Mouse (Mus musculus) ovary, postnatal 36 days (tissue): ENCODE data around the gene Tiprl.

Source experiments
- DNase-seq: peaks from one replicate; pipeline ENCODE4 v3.0.0; 2022; ENCODE audit warnings: low spot score, mixed read lengths

Gene Tiprl

GRCm38 (mm10) chr1:165201445-165202012 is 35.3 kb downstream of the Tiprl start:
- DNase-seq, result no peak

- no peak for DNase-seq
Measured at GRCm38 (mm10) chr1:165200748-165201147, 36.0 kb downstream of the Tiprl start.

- DNase-seq, result no peak
Measured at GRCm38 (mm10) chr1:165199639-165200038, 37.2 kb downstream of the Tiprl start.

- DNase-seq, result no peak
Measured at GRCm38 (mm10) chr1:165198951-165199350, 37.8 kb downstream of the Tiprl start.

- DNase-seq, result no peak
Measured at GRCm38 (mm10) chr1:165197875-165198274, 38.9 kb downstream of the Tiprl start.

GRCm38 (mm10) chr1:165195396-165195960 is 41.3 kb downstream of the Tiprl start:
- no peak for DNase-seq

GRCm38 (mm10) chr1:165194662-165195013 is 42.2 kb downstream of the Tiprl start:
- DNase-seq, result no peak

- peak; percentile 94 for DNase-seq
Measured at GRCm38 (mm10) chr1:165193880-165194661, 42.7 kb downstream of the Tiprl start, which contains the start of gene Sft2d2. Gene Sft2d2, minus strand, starts transcription at chr1:165194438.

- DNase-seq, result no peak
Measured at GRCm38 (mm10) chr1:165193426-165193825, 43.4 kb downstream of the Tiprl start.

- DNase-seq, result no peak
Measured at GRCm38 (mm10) chr1:165192714-165193264, 44.0 kb downstream of the Tiprl start.

- DNase-seq, result no peak
Measured at GRCm38 (mm10) chr1:165192102-165192501, 44.7 kb downstream of the Tiprl start.

- DNase-seq, result no peak
Measured at GRCm38 (mm10) chr1:165191611-165192010, 45.2 kb downstream of the Tiprl start.

- no peak for DNase-seq
Measured at GRCm38 (mm10) chr1:165190571-165191273, 46.1 kb downstream of the Tiprl start.

GRCm38 (mm10) chr1:165190068-165190467 is 46.7 kb downstream of the Tiprl start:
- no peak for DNase-seq

- no peak for DNase-seq
Measured at GRCm38 (mm10) chr1:165188806-165189580, 47.8 kb downstream of the Tiprl start.

- DNase-seq, result no peak
Measured at GRCm38 (mm10) chr1:165187357-165187756, 49.4 kb downstream of the Tiprl start.

- DNase-seq, result no peak
Measured at GRCm38 (mm10) chr1:165186491-165186890, 50.3 kb downstream of the Tiprl start.

GRCm38 (mm10) chr1:165185116-165185515 is 51.7 kb downstream of the Tiprl start:
- no peak for DNase-seq

- DNase-seq, result no peak
Measured at GRCm38 (mm10) chr1:165184178-165184577, 52.6 kb downstream of the Tiprl start.

- no peak for DNase-seq
Measured at GRCm38 (mm10) chr1:165183400-165183799, 53.4 kb downstream of the Tiprl start.

- DNase-seq, result no peak
Measured at GRCm38 (mm10) chr1:165179321-165179720, 57.5 kb downstream of the Tiprl start.

GRCm38 (mm10) chr1:165178075-165178474 is 58.7 kb downstream of the Tiprl start:
- no peak for DNase-seq
